Mouse (Mus musculus): Measurements from ENCODE around the gene Tlnrd1.

DNA sequence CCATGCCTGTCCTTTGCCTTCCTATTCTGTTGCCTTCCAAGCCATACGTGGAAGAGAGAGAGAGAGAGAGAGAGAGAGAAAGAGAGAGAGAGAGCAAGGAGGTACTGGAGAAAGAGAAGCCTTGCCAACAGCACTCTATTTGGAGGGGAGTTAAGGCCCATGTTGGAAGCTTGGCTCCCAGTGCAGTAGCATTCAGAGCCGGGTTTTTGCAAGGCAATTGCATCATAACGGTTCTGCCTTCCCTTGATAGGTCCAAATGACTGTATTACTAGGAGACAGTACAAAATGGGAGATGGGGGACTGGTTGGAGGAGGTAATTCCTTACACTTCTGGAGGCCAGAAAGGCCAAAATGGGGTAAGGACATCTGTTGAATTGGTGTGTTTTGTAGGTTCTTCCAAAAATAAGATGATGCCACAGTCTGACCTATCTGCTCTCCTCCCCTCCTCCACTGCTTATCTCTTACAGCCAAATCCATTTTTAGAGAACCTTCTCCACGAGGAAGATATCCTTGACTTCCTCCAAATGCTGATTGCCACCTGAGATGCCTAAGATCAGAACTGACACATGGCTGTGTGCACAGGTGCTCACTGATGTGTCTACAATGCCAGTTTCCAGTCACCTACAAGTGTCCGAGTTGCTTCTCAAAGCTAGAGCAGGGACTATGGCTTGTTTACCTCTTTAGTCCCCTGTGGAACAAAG is 45.4 kb downstream of the Tlnrd1 start:
- TF ChIP-seq POLR2A (IDR thresholded peaks at IDR 0.05; ENCODE audit: borderline replicate concordance, extremely low read depth, low read depth, low read length) (no peak), CTCF (IDR thresholded peaks at IDR 0.05; ENCODE audit: insufficient read depth, low read length) (no peak)

Measured in lung, adult 2 months (tissue).